Mouse (Mus musculus): ENCODE results near the gene Naa35.

The Naa35 gene

DNA sequence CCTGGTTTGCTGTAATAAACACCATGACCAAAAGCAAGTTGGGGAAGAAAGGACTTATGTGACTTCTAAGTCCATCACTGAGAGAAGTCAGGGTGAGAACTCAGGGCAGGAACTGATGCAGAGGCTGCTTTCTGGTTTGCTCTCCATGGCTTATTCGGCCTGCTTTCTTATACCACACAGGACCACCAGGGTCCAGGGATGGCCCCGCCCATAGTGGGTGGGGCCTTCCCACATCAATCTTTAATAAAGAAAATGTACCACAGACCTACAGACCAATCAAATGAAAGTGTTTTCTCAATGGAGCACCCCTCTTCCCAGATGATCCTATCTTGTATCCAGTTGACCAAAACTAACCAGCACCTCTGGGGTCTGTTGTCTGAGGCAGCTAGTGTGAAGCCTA, 86.5 kb downstream of the Naa35 start:
- no peak for DNase-seq (ENCODE audit: low spot score in 2 of 2)

DNA sequence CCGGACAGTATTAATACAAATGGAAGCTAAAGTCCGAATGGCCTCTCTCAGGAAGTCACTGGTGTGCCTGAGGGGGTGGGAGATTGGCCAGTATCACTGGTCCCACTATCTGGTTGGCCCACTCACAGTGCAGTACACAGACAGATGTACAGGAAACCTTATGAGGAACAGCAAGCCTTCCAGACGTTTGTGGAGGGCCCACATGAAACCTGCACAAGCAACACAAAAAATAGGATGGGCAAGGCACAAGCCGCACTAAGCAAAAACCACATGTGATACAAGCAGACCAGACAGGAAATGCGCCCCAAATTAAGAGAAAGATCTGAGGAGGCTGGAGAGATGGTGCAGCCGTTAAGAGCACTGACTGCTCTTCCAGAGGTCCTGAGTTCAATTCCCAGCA, 87.2 kb downstream of the Naa35 start:
- no peak for DNase-seq (ENCODE audit: low spot score in 2 of 2)

DNA sequence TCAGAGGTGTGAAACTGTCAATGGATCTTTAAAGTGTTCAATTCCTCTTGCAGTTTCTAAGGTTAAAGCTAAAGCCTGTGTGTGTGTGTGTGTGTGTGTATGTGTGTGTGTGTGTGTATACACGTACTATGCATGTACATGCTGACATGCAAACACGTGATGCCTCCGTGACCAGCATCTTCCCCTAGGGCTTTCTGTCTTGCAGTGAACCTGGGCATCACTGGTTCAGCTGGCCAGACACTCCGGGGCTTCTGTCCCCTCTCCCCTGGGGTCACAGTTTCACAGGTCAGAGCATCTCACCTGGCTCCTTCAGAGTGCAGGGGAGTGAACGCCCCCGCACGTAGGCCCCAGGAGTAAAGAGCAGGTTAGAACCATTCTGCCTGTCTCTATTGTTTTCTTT, 88.5 kb downstream of the Naa35 start:
- DNase-seq (ENCODE audit: low spot score in 2 of 2) = no peak

DNA sequence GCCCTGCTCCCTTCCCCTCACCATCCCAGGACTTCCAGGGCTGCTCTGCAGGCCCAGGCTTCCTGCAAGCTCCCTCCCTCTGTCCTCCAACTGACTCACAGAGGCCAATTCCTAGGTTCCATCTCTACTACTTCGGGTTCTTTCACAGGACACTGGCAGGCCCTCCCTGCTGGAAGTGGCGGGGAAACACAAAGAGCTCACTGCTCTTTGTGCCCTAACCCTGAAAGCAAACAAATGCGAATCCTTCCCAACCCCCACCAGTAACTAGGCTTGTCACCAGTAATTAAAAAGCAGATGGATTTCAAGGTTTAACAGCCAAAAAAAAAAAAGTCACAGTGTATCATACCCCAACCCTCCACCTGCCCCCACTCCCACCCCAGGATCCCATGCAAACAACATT, 89.2 kb downstream of the Naa35 start:
- no peak for DNase-seq (ENCODE audit: low spot score in 2 of 2)

DNA sequence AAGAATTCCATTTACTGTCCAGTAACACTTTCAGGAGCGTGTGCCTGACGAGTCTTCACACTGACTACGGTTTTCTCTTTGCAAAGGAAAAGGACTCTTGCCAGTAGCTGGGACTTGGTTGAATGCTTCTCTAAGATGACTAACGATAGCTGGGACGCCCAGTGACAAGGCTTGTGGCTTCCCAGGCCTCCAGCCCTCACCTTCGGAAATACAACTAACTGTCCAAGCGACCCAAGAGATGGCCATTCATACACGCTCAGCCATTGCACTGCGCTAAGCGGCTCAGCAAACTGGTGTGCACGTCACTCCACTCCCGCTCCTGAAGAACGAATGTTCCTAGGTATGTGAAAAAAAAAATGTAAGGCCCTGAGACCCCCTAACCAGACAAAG, 89.7 kb downstream of the Naa35 start:
- no peak for DNase-seq (ENCODE audit: low spot score in 2 of 2)

DNA sequence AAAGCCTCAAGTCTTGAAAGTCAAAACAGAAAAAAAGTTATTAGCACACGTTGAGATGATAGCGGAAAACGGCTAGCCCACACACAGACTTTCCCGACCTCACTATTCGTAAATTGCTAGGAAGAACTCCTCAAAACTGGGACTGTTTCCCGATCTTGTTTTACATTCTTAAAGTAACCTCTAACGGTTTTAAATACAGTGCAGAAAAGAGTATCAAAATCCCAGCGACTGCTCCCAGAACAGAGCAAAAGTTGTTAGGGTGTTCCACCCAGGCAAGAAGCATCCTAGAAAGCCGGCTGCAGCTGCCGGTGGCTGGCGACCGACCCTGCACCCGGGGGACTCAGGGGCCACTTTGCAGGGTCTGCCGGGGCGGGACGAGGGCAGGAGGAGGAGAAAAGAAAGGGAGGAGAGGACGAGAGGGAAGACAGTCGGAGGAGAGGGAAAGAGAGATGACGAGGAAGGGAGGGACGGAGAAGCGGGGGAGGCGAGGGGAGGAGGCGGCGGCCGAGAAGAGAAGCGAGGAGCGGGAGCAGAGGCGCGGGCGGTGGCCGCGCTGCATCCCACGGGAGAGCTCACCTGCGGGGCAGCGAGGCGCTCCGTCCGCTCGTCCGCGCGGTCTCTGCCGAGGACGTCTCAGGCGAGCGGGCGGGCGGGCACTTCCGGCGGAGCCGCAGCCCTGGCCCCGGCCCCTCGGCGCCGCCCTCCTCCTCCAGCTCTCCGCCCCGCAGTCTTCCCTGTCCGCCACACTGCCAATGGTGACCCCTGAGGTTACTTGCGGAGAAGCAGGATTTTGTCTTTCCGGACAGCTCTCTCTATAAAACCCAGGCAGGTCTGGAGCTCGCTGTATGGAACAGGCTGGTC, 90.3 kb downstream of the Naa35 start, which contains the start of gene Golm1:
Gene Golm1, minus strand, starts transcription at position 661 of the 861 bp plus-strand sequence.
- DNase-seq (ENCODE audit: low spot score in 2 of 2) = no peak

DNA sequence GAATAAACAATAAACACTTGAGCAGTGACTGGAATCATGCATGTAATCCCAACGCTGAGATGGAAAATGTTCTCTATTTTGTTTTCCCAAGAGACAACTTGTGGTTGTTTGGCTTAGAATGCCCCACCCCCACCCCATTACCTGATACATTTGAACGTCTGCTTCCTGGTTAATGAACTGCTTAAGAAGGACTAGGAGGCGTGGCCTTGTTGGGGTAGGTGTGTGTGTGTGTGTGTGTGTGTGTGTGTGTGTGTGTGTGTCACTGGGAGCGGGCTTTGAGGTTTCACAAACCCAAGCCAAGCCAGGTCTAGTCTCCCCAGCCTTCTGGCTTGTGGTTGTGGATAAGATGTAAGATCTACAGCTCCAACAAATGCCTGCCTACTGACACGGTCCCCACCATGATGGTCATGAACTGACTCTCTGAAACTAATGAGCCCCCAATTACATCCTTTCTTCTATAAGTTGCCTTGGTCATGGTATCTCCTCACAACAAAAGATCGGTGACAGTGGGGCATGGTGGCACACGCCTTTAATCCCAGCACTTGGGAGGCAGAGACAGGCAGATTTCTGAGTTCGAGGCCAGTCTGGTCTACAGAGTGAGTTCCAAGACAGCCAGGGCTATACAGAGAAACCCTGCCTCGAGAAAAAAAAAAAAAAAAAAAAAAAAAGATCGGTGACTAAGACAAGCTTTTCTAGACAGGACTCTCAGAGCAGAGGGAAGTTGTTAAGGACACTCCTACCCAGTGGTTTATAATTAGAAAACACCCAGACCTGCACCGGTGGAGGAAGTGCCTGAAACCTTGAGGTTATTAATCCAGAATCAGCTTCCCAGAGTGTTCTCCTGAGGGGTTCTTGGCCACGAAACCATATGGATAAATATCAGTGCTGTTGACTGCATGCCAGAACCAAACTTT, 91.5 kb downstream of the Naa35 start:
- DNase-seq (ENCODE audit: low spot score in 2 of 2) = no peak

DNA sequence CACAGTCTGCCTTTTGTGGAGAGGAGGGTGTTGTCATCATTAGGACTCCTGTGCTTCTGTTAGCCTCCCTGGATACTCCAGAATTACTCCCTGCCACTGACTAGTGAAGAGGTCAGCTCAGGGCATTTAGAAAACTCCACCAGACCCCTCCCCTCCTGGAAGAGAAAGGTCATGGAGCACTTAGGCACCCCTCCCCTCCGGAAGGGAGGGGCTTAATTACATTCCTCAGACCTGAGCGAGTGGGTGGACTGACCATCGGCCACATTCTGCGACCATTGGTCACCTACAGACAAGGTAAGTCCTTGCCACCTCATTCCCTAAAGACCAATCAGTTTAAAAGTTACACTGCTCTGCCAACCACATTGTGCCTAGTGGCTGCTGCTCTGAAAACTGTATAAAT, 94.2 kb downstream of the Naa35 start:
- no peak for DNase-seq (ENCODE audit: low spot score in 2 of 2)

DNA sequence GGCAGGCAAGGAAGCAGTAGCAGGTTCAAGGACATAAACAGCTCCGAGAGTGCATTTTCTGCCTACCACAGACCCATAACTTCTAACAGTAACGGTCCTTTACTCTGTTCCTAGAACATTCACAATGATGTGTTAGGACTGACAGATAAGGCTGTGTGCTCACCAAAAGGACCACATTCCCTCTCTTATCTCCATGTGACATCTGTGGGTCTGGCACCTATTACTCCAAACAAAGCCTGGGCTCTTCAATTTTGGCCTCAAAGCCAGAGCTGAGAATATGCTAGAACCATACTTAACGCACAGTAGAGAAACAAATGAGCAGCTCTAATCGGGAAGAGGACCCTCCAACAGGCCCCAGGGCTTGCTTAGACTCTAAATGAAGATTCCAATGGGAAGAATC, 94.8 kb downstream of the Naa35 start:
- no peak for DNase-seq (ENCODE audit: low spot score in 2 of 2)

DNA sequence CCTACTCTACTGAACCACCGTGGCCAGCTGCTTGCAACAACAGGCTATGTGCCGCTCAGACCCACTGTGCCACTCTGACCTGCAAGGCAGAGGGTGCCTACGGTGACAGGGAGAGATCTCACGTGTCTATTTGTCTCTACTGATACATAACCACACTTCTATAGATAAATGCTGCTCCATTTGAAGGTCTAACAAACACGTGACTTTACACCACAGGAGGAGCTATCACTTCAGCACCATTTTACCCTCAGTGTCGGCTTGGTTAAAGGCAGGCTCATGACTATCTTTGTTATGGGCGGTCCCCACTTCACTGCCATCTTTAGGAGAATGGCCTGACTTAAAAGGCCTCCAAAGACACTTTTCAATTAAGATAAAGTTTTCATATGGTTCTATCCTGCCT, 97.6 kb downstream of the Naa35 start:
- DNase-seq (ENCODE audit: low spot score in 2 of 2) = no peak

DNA sequence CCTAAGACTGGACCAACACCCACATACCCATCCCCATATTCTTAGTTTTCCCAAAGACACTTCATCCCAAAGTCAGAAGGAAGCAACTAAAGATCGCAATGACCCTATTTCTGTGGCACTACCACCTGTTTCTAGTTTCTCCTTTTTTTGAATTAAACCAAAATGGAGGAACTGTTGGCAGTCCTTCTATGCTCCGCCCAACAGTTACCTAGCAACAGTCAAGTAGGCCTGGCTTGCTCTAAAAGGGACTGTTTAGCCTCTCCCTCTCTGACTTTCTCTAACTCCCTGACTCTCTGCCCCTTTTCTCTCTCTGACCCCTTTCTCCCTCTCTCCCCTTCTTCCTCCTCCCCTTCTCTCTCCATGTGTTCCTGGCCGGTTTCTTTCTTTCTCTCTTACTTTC, 100.2 kb downstream of the Naa35 start:
- no peak for DNase-seq (ENCODE audit: low spot score in 2 of 2)

Measured in thymus, postnatal 10 days (tissue).